Mouse (Mus musculus): Measurements from ENCODE around the gene Nfkb2.
A peak's percentile ranks its signal among the peaks of the same experiment; 100 is the strongest.

Nfkb2 gene

GRCm38 (mm10) chr19:46309651-46310305 is 5.7 kb downstream of the Nfkb2 start:
- DNase-seq: no peak

- DNase-seq: no peak
Observed at GRCm38 (mm10) chr19:46310312-46310865, 6.3 kb downstream of the Nfkb2 start.

- DNase-seq: no peak
Observed at GRCm38 (mm10) chr19:46311341-46311740, 7.2 kb downstream of the Nfkb2 start.

GRCm38 (mm10) chr19:46312566-46312965 is 8.4 kb downstream of the Nfkb2 start:
- no peak for DNase-seq

GRCm38 (mm10) chr19:46313116-46313515 is 9.0 kb downstream of the Nfkb2 start:
- no peak for DNase-seq

GRCm38 (mm10) chr19:46313591-46313990 is 9.5 kb downstream of the Nfkb2 start:
- no peak for DNase-seq

GRCm38 (mm10) chr19:46314151-46314601 is 10.1 kb downstream of the Nfkb2 start:
- no peak for DNase-seq

GRCm38 (mm10) chr19:46314872-46315742 is 11.0 kb downstream of the Nfkb2 start:
- no peak for DNase-seq

GRCm38 (mm10) chr19:46315752-46316610 is 11.9 kb downstream of the Nfkb2 start:
- DNase-seq: no peak

- DNase-seq: no peak
Observed at GRCm38 (mm10) chr19:46316846-46317545, 12.9 kb downstream of the Nfkb2 start.

- DNase-seq: no peak
Observed at GRCm38 (mm10) chr19:46317546-46317885, 13.4 kb downstream of the Nfkb2 start.

GRCm38 (mm10) chr19:46318031-46318471 is 13.9 kb downstream of the Nfkb2 start:
- DNase-seq: no peak

GRCm38 (mm10) chr19:46318586-46319378 is 14.7 kb downstream of the Nfkb2 start:
- DNase-seq: peak; percentile 45

- no peak for DNase-seq
Observed at GRCm38 (mm10) chr19:46320076-46320785, 16.1 kb downstream of the Nfkb2 start.

- DNase-seq: no peak
Observed at GRCm38 (mm10) chr19:46321101-46321943, 17.2 kb downstream of the Nfkb2 start.

GRCm38 (mm10) chr19:46322144-46322995 is 18.2 kb downstream of the Nfkb2 start:
- DNase-seq: no peak

- no peak for DNase-seq
Observed at GRCm38 (mm10) chr19:46322996-46323572, 19.0 kb downstream of the Nfkb2 start.

- DNase-seq: no peak
Observed at GRCm38 (mm10) chr19:46323716-46324115, 19.6 kb downstream of the Nfkb2 start.
